Mouse (Mus musculus): ENCODE measurements around the gene Bcl7a. TPM values are rescaled to one million over a fixed set of nuclear protein-coding genes. Genes with fewer than 3 reads are reported as not detected.

Gene Bcl7a
- polyA plus RNA-seq, 1 experiment from 2014 or later = 38.8 TPM

GRCm38 (mm10) chr5:123313058-123313630 lies 30.5 kb upstream of the Bcl7a start:
- H3K4me1 ChIP-seq = peaks cover 32% of the 10 kb centered on the region
- no peak for DNase-seq (ENCODE audit: low spot score)
- H3K27ac ChIP-seq = no peak overlapping the region
- WGBS = 72% methylated on average over 12 of the region's 12 CpGs
- no peaks in the 10 kb centered on the region for H3K36me3 ChIP-seq
- H3K27me3 ChIP-seq (ENCODE audit: low read depth, poor library complexity, severe bottlenecking) = no peaks in the 10 kb centered on the region
- H3K9me3 ChIP-seq (replicated peaks) = no peaks in the 10 kb centered on the region
- no peak overlapping the region for H3K4me3 ChIP-seq

- WGBS = 61% methylated on average over 11 of the region's 11 CpGs
- Histone ChIP-seq H3K36me3 (no peaks in the 10 kb centered on the region), H3K9me3 (replicated peaks) (no peaks in the 10 kb centered on the region), H3K27me3 (ENCODE audit: low read depth, poor library complexity, severe bottlenecking) (no peaks in the 10 kb centered on the region), H3K27ac (0 out of 2 replicates have a peak overlapping the region, but pooled peaks have one; percentile 23), H3K4me3 (no peak overlapping the region), H3K4me1 (peaks cover 34% of the 10 kb centered on the region)
- DNase-seq (ENCODE audit: low spot score) = no peak
Observed at GRCm38 (mm10) chr5:123313851-123314380, 29.7 kb upstream of the Bcl7a start.

GRCm38 (mm10) chr5:123315219-123315866 lies 28.3 kb upstream of the Bcl7a start:
- no peak for DNase-seq (ENCODE audit: low spot score)
- H3K4me3 ChIP-seq = no peak overlapping the region
- H3K9me3 ChIP-seq (replicated peaks) = no peaks in the 10 kb centered on the region
- no peak overlapping the region for H3K27ac ChIP-seq
- no peaks in the 10 kb centered on the region for H3K36me3 ChIP-seq
- no peaks in the 10 kb centered on the region for H3K27me3 ChIP-seq (ENCODE audit: low read depth, poor library complexity, severe bottlenecking)
- WGBS = 38% methylated on average over 10 of the region's 10 CpGs
- peaks cover 27% of the 10 kb centered on the region for H3K4me1 ChIP-seq

GRCm38 (mm10) chr5:123317992-123318391 lies 25.6 kb upstream of the Bcl7a start:
- DNase-seq (ENCODE audit: low spot score) = no peak
- WGBS = 17% methylated on average over 6 of the region's 6 CpGs
- no peaks in the 10 kb centered on the region for H3K36me3 ChIP-seq
- no peaks in the 10 kb centered on the region for H3K9me3 ChIP-seq (replicated peaks)
- H3K27ac ChIP-seq = peak overlapping the region; percentile 70; the same call in 1 of the 2 replicates
- H3K4me3 ChIP-seq = peak overlapping the region; percentile 37
- H3K4me1 ChIP-seq = peaks cover 24% of the 10 kb centered on the region
- H3K27me3 ChIP-seq (ENCODE audit: low read depth, poor library complexity, severe bottlenecking) = no peaks in the 10 kb centered on the region

GRCm38 (mm10) chr5:123320136-123320535 lies 23.5 kb upstream of the Bcl7a start:
- no peak for DNase-seq (ENCODE audit: low spot score)
- Histone ChIP-seq H3K4me1 (peaks cover 24% of the 10 kb centered on the region), H3K27ac (no peak overlapping the region), H3K27me3 (ENCODE audit: low read depth, poor library complexity, severe bottlenecking) (no peaks in the 10 kb centered on the region), H3K4me3 (no peak overlapping the region), H3K36me3 (no peaks in the 10 kb centered on the region), H3K9me3 (replicated peaks) (no peaks in the 10 kb centered on the region)
- WGBS = 95% methylated on average over 3 of the region's 3 CpGs

- no peaks in the 10 kb centered on the region for H3K27me3 ChIP-seq (ENCODE audit: low read depth, poor library complexity, severe bottlenecking)
- 67% methylated on average over 15 of the region's 15 CpGs for WGBS
- H3K4me3 ChIP-seq = no peak overlapping the region
- H3K9me3 ChIP-seq (replicated peaks) = no peaks in the 10 kb centered on the region
- peaks cover 12% of the 10 kb centered on the region; the same call in 1 of the 2 replicates for H3K4me1 ChIP-seq
- peak overlapping the region; percentile 21; the same call in 1 of the 2 replicates for H3K27ac ChIP-seq
- H3K36me3 ChIP-seq = no peaks in the 10 kb centered on the region
- no peak for DNase-seq (ENCODE audit: low spot score)
Observed at GRCm38 (mm10) chr5:123324242-123324641, 19.4 kb upstream of the Bcl7a start.

GRCm38 (mm10) chr5:123326006-123326750 lies 17.5 kb upstream of the Bcl7a start:
- Histone ChIP-seq H3K4me1 (peaks cover 12% of the 10 kb centered on the region; the same call in 1 of the 2 replicates), H3K27ac (no peak overlapping the region), H3K9me3 (replicated peaks) (no peaks in the 10 kb centered on the region), H3K27me3 (ENCODE audit: low read depth, poor library complexity, severe bottlenecking) (no peaks in the 10 kb centered on the region), H3K4me3 (no peak overlapping the region), H3K36me3 (no peaks in the 10 kb centered on the region)
- WGBS = 86% methylated on average over 15 of the region's 15 CpGs
- DNase-seq (ENCODE audit: low spot score) = no peak

- H3K4me3 ChIP-seq = no peak overlapping the region
- H3K9me3 ChIP-seq (replicated peaks) = no peaks in the 10 kb centered on the region
- H3K27me3 ChIP-seq (ENCODE audit: low read depth, poor library complexity, severe bottlenecking) = no peaks in the 10 kb centered on the region
- peaks cover 12% of the 10 kb centered on the region; the same call in 1 of the 2 replicates for H3K4me1 ChIP-seq
- H3K27ac ChIP-seq = no peak overlapping the region
- no peak for DNase-seq (ENCODE audit: low spot score)
- no peaks in the 10 kb centered on the region for H3K36me3 ChIP-seq
- WGBS = 88% methylated on average over 9 of the region's 9 CpGs
Observed at GRCm38 (mm10) chr5:123326751-123327148, 16.9 kb upstream of the Bcl7a start.

GRCm38 (mm10) chr5:123327686-123328085 lies 15.9 kb upstream of the Bcl7a start:
- no peaks in the 10 kb centered on the region for H3K9me3 ChIP-seq (replicated peaks)
- H3K27me3 ChIP-seq (ENCODE audit: low read depth, poor library complexity, severe bottlenecking) = no peaks in the 10 kb centered on the region
- no peak overlapping the region for H3K4me3 ChIP-seq
- H3K27ac ChIP-seq = no peak overlapping the region
- DNase-seq (ENCODE audit: low spot score) = no peak
- H3K4me1 ChIP-seq = peaks cover 12% of the 10 kb centered on the region; the same call in 1 of the 2 replicates
- 82% methylated on average over 8 of the region's 8 CpGs for WGBS
- H3K36me3 ChIP-seq = no peaks in the 10 kb centered on the region

- H3K36me3 ChIP-seq = no peaks in the 10 kb centered on the region
- 85% methylated on average over 6 of the region's 6 CpGs for WGBS
- DNase-seq (ENCODE audit: low spot score) = no peak
- H3K27me3 ChIP-seq (ENCODE audit: low read depth, poor library complexity, severe bottlenecking) = no peaks in the 10 kb centered on the region
- H3K4me3 ChIP-seq = no peak overlapping the region
- no peaks in the 10 kb centered on the region for H3K9me3 ChIP-seq (replicated peaks)
- H3K4me1 ChIP-seq = no peaks in the 10 kb centered on the region
- H3K27ac ChIP-seq = no peak overlapping the region
Observed at GRCm38 (mm10) chr5:123333566-123333965, 10.1 kb upstream of the Bcl7a start.

GRCm38 (mm10) chr5:123336205-123336961 lies 7.3 kb upstream of the Bcl7a start:
- no peak overlapping the region for H3K27ac ChIP-seq
- H3K27me3 ChIP-seq (ENCODE audit: low read depth, poor library complexity, severe bottlenecking) = no peaks in the 10 kb centered on the region
- H3K9me3 ChIP-seq (replicated peaks) = no peaks in the 10 kb centered on the region
- no peak overlapping the region for H3K4me3 ChIP-seq
- WGBS = 88% methylated on average over 4 of the region's 4 CpGs
- H3K36me3 ChIP-seq = no peaks in the 10 kb centered on the region
- no peak for DNase-seq (ENCODE audit: low spot score)
- no peaks in the 10 kb centered on the region for H3K4me1 ChIP-seq

- no peaks in the 10 kb centered on the region for H3K36me3 ChIP-seq
- H3K27ac ChIP-seq = no peak overlapping the region
- WGBS = 74% methylated on average over 3 of the region's 3 CpGs
Observed at GRCm38 (mm10) chr5:123338463-123338862, 5.2 kb upstream of the Bcl7a start.

More at GRCm38 (mm10) chr5:123338463-123338862, 5.2 kb upstream of the Bcl7a start:
- Histone ChIP-seq H3K4me1 (peaks cover 2% of the 10 kb centered on the region), H3K9me3 (replicated peaks) (no peaks in the 10 kb centered on the region), H3K27me3 (ENCODE audit: low read depth, poor library complexity, severe bottlenecking) (no peaks in the 10 kb centered on the region), H3K4me3 (no peak overlapping the region)
- no peak for DNase-seq (ENCODE audit: low spot score)

Data from limb, embryonic 10.5 days (tissue).